Mouse (Mus musculus): ENCODE measurements around the gene Abhd16b.

Abhd16b gene

DNA sequence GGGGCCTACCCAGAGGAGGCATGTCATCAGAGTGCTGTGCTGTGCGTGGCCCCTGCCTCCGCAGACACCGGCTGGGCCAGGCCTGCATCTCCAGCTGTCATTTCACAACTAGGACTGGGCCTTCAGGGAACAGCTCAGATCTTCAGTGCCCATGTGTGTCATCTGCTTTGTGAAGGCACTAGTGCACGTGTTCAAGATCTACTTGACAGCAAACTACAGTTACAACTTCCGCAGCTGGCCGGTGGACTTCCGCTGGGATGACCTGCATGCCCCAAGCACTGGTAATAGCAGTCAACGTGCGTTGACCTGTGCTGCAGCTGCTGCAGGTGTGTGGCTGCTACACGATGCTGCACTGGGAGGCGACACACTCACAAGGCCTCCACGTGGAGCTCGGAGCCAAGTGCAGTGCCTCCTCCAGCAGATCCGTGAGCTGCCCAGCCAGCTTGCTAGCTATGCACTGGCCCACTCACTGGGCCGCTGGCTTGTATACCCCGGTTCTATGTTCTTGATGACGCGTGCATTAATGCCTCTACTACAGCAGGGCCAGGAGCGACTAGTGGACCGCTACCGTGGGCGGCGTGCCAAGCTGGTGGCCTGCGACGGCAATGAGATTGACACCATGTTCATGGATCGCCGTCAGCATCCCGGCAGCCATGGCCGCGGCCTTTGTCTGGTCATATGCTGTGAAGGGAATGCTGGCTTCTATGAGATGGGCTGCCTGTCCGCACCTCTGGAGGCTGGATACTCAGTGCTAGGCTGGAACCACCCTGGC lies at the start of gene Abhd16b:
Gene Abhd16b, plus strand, starts transcription at position 51 of the 772 bp plus-strand sequence.
- DNase-seq (ENCODE audit: low spot score in 2 of 2), result no peak

DNA sequence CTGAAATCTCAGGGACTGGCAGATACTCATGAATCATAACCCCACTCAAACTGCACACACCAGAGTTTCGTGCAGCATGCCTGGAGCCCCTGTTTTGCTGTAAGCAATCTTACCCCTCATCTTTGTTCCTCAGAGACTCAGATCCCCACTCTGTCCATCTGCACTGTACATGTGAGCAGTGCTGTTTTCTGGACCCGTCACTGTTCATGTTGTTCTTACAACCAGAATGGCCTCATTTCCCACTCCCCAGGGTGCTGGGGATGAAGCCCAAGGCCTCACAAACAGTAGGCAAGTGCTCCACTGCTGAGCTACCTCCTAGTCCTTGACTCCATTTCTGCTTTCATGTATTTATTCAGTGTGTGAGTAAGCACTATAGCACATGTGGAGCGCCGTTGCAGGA lies 40.8 kb upstream of the Abhd16b start:
- DNase-seq (ENCODE audit: low spot score in 2 of 2), result no peak

DNA sequence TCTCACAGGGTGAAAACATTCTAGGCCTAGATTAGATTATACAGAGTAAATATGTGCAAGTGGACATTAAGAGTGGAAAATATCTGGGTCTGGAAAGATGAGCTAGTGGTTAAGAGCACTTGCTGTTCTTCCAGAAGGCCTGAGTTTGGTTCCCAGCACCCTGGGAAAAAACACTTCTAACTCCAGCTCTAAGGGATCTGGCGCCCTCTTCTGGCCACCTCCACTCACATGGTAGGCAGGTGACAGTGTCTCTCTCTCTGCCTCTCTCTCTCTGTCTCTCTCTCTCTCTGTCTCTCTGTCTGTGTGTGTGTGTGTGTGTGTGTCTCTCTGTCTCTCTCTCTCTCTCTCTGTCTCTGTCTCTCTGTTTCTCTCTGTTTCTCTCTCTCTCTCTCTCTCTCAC lies 39.7 kb upstream of the Abhd16b start:
- DNase-seq (ENCODE audit: low spot score in 2 of 2), result no peak

DNA sequence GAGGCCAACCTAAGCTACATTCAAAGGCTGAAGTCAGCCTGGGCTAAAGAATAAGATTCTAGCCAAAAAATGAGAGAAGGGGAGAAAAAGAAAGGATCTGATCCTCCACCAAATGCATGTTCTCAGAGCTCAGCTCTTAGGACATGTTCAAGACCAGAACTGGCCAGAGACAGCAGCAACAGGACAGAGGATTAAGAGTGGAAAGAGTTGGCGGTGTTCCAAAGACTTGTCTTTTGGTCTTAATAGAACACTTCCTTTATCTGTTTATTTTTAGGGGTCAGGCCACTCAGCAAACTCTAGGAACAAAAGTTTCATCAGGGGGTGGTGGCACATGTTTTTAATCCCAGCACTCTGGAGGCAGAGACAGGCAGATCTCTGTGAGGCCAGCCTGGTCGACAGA lies 37.1 kb upstream of the Abhd16b start:
- DNase-seq (ENCODE audit: low spot score in 2 of 2), result no peak

DNA sequence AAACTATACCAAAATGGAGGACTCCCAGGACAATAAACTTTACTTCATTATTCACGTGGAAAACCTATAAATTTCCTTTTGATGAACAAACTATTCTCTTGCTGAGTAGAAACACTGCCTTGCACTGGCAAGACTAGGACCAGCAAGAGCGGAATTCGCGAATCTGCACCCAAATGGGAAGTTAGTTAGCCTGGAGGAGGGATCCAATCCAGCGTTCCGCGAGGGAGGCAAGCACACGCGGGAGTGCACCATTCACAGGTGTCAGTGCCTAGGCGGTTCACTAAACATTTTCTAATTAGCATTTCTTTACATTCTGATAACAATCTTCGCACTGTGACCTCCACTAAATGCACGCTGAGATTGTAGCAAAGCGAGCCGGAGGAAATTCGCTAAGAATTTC lies 35.2 kb upstream of the Abhd16b start:
- DNase-seq (ENCODE audit: low spot score in 2 of 2), result no peak

DNA sequence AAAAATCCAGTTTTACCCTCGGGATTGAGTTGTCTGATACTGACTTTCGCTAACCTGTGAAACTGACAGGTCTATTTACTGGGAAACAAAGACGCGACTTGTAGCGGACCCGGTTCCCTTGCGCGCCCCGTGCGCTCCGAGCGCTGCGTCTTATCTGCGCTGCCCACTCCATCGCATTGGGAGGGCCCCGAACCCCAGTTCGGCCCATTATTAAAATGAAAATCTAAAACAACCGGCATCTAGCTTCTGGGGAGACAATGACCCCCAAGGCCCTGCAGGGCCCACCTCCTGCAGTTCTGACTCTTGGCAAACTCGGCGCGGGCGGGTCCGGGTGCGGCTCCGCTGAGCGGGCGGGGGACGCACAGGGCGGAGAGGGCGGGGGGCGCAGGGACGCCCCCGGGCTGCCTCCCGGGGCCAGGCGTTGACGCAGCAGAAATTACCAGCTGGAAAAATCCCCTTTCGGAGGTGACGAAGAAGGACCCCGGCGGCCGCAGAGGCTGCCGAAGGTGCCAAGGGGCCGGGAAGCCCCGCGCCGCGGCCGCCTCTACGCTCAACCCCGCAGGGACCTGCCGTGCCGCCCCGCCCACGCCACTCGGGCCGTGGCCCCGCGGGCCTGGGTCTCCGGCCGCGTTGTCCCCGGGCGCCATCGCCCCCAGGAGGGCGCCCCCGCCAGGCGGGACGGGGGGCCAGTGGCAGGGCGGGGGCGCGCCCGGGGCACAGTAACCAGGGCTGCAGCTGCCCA lies 34.4 kb upstream of the Abhd16b start:
- no peak for DNase-seq (ENCODE audit: low spot score in 2 of 2)

DNA sequence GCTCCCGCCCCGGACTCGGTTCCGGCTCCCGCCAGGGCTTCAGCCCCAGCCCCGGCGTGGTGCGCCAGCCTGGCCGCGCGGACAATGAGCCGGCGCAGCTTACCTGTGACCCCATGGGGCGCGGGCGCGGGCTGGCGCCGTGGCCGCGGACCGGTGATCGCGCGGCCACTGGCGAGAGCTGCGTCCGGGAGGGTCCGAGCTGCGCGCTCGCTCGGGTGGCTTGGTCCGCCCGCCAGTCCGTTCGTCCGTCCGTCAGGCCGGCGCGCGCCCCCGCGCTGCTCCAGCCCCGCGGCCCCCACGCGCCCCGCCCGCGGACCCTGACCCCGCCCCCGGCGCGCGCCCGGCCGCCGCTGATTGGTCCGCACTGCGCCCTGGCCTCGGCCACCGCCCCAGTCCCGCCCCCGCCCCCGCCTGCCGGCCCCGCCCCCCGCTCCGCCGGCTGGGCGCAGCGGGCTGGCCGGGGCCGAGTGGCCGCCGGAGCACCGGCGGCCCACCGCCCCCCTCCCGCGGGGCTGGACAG lies 33.8 kb upstream of the Abhd16b start, which contains the start of gene Zbtb46:
Gene Zbtb46, minus strand, starts transcription at position 274 of the 520 bp plus-strand sequence.
- DNase-seq (ENCODE audit: low spot score in 2 of 2), result peak; percentile 18 to 57

DNA sequence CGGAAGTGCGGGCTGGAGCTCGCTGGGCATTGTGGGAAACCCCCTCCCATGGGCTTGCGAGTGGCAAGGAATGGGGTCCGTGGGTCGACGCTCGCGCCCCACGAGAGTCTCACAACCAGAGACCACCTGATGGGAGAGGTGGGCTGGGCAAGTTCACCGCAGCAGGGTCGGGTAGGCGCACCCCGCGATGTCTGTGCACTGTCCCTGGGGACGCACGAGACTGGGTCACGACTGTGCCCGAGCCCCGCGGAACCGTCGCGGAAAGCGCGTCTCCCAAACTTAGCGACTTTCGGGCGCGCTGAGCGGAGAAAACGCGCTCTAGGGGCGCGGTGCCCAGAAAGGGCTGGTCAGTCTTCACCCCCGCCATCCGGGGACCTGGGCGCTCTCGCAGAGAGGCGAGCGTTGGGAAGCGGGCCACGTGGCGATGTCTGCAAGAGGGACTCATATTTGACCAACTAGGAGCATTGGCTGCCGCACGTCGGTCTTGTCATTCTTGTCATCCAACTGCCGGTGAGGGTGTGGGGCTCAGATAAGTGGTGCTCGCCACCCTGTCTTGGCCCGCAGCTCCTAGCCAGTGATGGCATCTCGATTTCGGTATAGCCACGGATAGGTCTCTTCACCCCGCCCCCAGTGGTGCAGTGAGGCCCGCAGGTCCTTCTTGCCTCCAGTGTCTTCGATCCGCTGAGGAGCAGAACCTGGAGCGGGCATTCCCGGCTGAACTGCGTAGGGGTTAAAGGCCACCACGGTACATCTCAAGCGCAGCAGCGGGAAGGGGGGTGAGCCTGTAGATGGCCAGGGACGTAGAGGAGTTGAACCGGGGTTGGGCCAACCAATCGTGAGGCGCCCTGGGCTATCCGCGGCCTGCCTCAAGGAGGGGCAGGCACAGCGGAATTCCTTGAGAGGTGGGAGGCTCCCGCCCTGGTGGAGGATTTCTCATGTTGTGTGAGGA lies 33.1 kb upstream of the Abhd16b start:
- DNase-seq (ENCODE audit: low spot score in 2 of 2), result peak in 1 of 2 experiments; percentile 8

DNA sequence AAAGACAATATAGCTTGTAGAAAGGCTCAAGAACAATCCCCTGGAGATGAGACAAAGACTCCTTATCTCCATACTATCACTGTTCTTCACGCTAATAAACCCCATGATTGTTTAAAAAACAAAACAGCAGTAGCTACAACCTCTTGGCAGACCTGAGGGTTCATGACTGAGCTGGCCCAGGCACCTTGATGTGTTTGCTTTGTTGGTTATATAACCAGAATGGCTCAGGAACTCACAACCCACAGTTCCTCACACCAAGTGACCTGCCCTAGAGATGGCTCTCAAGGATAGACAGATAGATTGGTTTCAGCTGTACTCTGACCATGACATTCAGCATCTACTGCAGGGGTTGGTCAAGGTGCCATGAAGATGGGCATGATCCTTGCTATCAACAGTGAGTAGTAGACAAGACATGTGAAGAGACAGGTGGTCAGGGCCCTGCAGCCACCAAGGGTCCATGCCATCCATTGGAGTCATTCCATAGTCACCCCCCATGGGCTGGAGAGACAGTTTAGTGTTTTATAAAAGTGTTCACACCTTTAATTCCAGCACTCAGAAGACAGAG lies 31.4 kb upstream of the Abhd16b start:
- DNase-seq (ENCODE audit: low spot score in 2 of 2), result no peak

DNA sequence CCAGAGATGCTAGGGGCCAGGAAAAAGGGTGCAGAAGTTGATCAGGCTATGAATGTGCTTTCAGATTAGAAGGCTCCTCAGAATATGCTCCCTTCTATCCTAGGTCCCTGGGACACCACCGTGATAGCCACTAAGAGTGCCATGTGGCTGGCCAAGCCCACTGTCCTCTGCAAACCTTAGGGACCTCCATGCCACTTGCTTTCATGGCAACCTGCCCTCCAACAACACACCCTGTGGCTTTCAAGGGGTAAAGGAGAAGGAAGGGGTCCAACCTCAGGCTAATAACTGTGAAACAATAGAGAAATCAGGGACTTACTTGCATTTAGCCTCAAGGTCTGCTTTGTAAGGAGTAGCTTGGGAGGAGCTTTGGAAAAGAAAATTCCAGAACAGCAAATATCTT lies 30.4 kb upstream of the Abhd16b start:
- DNase-seq (ENCODE audit: low spot score in 2 of 2), result no peak

DNA sequence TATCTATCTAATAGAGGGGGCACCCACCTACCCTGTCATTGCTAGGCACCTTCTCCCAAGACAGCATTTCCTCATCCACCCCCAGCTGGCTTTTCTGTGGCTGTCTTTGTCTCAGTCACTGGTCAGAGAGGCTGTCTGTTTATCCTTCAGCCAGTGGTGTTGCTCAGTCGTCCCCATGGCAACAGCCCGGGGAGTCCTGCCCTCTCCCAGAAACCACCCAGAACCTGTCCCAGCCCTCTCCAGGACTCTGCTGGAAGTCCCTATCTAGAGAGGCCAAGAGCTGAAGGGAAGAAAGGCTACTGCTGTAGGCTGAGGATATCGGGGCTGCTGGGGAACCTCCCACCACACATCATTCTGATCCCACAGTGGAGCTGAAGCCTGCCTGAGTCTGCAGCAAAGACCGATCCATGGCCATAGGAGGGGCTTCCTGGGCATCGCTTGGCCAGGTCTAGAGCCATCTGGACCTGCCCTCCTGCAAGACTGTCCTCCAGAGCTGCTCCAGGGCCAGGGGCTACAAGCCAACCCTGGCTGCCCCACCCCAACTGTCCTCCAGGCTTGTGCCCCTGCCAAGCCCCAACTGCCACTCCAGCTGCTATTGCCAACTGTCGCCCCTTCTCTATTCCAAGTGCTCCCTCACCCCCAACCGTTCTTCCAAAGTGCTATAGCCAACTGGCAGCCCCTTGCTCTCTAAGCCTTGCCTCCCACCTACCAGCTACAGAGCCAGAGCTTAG lies 29.8 kb upstream of the Abhd16b start:
- no peak for DNase-seq (ENCODE audit: low spot score in 2 of 2)

DNA sequence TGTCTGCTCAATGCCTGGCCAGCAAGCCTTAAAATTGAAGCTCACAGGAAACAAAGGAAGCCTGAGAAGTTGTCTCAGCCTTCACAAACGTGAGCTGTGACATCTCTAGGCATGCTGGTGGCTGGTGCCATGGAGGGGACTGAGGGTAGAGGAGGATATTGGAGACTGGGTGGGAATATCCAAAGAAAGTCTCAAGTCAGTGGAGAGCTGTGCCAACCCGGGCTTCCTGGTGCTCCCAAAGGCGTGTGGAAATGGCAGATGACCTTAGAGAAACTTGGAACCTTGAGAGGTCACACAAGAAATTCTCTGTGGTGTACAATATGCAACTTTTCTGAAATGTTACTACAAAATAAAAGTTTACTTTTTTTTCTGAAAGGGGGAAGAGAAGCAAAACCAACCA lies 27.6 kb upstream of the Abhd16b start:
- DNase-seq (ENCODE audit: low spot score in 2 of 2), result no peak

DNA sequence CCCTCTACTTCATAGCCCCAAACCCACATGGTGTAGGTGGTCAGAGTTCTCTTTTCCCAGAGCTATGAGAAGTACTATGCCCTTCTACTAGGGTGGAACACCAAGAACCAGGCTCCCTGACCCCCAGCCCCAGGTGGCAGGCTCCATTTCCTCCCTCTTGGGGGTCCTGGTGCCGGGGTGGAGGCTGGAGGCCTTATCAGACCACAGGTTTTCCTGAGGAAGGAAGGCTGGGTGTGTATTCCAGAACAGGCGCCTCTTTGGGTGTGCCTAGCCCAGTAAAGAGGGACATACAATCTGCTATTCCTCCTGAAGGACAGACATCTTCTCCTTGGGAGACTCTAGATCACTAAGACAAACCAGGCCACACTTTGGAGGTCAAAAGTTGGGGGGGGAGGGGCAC lies 22.7 kb upstream of the Abhd16b start:
- DNase-seq (ENCODE audit: low spot score in 2 of 2), result no peak

DNA sequence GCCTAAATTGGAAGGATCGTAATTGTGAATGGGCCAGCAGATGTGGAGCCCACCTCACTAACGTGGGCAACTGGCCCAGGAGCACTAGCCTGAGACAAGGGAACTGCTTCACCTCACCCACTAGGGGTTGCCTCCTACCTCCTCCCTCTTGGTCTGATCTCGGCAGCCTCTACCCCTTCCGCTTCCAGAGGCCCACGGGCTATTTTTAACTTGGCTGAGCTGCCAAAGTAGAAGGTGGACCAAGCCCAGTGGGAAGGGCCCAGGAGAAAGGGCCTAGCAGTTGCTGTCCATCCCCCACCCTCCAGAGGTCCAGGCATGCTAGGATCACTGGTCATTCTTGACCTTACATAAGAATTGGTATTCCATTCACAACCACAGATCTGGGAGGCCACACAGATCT lies 21.8 kb upstream of the Abhd16b start:
- DNase-seq (ENCODE audit: low spot score in 2 of 2), result no peak

DNA sequence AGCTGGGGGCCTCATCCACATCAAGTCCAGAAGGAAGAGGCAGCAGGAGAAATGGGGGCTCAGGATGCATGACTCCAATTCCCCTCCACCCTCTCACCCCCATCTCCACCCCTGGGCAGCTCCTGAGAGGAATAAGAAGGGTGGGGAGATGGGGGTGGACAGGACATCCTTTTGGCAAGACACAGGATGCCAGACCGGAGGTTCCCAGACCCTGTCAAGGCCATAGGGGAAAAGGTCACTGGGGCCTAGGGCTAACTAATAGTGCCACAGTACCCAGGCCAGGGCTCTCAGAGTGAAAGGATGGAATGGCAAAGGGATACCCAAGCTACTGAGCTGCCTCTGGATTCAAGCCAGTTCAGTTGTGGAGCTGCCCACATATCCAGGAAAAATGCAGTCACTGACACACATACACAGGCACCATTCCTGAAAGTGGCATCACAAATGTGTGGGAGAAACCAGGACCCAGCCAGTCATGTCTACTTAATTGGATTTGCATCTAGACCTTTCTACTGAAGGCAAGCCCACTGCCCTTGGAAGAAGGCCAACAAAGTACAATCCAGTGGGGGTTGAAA lies 20.7 kb upstream of the Abhd16b start:
- no peak for DNase-seq (ENCODE audit: low spot score in 2 of 2)

DNA sequence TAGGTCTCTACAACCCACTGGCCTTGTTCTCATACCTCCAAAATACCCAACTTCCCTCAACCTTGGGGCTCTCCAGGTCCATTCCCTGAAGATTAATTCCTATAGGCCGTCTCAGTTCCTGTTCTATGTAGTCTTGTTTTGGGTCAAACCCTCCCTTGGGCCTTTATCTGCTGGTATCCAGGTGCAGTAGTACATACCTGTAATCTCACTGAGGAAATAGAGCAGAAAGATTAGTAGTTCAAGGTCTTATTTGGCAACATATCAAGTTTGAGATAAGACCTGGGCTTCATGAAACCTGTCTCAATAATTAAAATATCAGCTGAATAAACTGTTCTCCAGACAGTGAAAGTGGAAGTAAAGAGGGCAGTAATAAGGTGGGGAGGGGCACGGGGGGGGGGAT lies 9.9 kb upstream of the Abhd16b start:
- DNase-seq (ENCODE audit: low spot score in 2 of 2), result no peak

DNA sequence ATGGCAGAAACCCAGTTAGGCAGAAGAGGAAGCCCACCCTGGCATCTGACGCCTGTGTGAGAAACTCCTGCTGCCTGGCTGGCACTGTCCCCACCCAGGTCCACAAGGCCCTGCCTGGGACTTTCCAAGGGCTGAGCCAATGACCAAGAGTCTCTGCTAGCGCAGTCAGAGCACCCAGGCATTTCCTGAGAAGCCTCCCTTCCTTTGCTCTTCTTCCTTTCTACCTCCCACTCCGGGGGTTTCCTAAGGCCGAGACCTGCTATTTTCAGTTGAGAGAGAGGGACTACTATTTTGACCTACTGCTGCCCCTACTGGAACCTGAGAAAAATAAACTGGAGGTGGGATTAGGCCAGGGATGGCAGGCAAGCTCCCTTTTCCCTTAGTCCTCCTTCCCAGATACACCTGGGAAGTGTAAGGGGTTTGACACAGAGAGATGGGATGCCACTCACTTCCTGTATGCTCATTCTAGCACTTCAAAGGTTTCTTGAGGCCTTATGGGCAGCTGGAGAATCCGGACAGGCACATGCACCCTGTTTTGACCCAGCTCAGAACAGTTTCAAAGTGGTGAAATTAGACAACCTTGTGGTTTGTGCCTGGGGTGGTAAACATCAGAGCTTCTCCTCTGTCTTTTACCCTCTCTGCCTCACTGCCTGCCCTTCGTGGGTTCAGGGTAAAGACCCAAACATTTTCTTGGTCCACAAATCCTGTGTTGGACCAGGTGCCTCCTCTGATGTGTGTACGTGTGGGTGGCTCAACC lies 9.3 kb upstream of the Abhd16b start:
- no peak for DNase-seq (ENCODE audit: low spot score in 2 of 2)

DNA sequence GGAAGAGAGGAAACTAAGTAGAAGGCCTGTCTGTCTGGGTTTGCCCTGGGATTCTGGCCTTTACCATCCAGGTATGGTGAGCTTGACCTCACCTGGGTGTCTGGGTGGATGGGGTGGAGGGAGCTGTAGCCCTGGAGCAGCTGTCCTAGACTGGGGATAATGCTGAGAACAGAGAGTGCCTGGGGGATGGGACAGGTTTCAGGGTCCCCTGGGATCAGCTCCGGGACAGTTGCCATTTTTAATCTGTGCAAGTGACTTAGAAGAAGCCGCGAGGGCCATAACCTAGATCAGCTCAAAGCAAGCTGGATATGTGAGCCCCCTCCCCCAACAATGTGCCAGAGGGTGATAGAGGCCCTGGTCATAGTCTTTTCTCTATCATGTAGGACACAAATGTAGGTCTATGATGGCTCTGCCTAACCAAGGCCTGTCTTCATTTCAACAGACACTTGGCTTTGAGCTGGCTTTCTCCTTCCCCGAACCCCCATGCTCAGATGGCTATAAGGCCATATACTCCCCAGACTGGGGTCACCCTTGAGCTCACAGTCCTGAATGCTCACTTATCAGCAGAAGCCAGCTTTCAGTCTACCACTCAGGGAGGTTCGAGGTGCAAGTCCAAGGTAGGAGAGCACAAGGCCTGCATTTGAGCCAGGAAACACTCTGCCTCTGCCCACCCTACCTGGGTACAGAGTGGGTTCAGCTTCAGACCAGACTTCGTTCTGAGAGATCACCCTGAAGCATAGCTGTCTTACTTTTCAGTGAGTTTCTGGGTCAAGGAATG lies 8.4 kb upstream of the Abhd16b start:
- DNase-seq (ENCODE audit: low spot score in 2 of 2), result no peak

DNA sequence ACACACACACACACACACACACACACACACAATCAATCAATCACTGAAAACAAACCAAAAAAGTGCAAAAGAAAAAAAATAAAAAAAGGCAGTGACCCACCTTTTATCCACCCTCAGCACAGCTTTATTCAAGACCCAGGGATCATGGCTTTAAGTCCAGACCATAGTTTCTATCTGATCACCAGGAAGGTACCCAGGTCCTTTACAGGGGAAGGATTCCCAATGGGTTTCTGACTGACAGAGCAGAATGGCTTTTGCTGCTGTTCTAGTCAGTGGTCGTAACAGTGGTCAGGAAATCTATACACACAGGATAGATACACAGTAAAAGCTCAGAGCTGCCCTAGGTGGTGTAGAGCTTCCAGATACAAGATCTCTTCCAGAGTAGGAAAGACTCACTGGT lies 7.3 kb upstream of the Abhd16b start:
- DNase-seq (ENCODE audit: low spot score in 2 of 2), result no peak
